Mouse (Mus musculus) CD4-positive, CD25-positive, alpha-beta regulatory T cell, adult 4 months (primary cell): ENCODE data around the gene Cers2. TPM values are rescaled to one million over a fixed set of nuclear protein-coding genes. Genes with fewer than 3 reads are reported as not detected.

Experiments used
- ATAC-seq: one replicate; pipeline ENCODE4 v1.8.0; 2017
- polyA plus RNA-seq, 2 experiments: library from polyadenylated mRNA; unstranded; fragments of 100-300 nt; shearing (Covaris generic); gene quantifications; one replicate each; pipeline ENCODE4 v1.2.1; 2017

Cers2 gene
- polyA plus RNA-seq, 2 experiments from 2014 or later: 168 to 244 TPM

GRCm38 (mm10) chr3:95290156-95290555 is 24.4 kb upstream of the Cers2 start:
- ATAC-seq: no peak

- ATAC-seq: no peak
Observed at GRCm38 (mm10) chr3:95291041-95291440, 23.6 kb upstream of the Cers2 start.

DNA sequence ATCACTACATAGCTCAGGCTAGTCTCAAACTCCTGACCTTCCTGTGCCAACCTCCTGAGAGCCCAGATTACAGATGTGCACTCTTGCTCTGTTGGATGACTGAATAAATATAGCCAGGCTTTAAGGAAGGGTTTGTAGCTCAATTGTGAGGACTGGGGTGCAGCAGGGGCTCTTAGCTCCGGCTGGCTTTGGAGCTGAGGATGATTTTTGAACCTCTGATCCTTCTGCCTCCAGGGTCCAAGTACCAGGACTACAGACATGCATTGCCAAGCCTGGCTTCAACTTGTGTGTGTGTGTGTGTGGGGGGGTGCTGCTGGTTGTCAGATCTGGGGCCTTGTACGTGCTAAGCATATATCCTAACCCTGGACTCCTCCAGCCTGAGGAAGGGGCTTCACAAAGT is 21.7 kb upstream of the Cers2 start:
- ATAC-seq: no peak

DNA sequence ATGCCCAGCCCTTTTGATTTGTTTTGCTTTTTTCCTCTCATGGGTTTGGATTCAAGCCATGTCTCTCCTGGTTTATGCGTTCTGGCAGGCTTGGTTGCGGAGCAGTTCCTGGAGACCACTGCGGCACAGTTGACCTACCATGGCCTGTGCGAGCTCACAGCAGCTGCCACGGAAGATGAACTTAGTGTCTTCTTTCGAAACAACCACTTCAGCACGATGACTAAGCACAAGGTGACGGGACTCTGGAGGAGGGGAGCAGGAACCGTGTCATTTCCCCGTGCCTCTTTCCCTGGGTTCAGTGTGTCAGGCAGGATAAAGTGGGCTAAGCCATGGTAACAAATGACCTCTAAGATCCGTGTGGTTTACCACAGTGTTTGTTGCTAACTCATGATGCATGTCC is 21.1 kb upstream of the Cers2 start:
- no peak for ATAC-seq

GRCm38 (mm10) chr3:95294316-95294715 is 20.3 kb upstream of the Cers2 start:
- ATAC-seq: no peak

DNA sequence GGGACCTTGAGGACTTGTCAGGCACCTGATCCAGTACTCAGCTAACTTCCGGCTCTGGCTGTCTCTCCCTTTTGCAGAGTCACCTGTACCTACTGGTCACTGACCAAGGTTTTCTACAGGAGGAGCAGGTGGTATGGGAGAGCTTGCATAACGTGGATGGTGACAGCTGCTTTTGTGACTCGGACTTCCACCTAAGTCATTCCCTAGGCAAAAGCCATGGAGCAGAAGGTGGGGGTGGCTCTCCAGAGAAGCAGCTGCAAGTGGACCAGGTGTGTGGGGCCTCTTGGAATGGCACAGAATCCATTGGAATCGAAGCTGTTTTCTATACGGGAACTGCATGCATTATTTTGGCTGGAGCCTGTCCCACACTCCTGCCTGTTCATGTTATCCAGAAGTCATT is 19.9 kb upstream of the Cers2 start:
- ATAC-seq: no peak

DNA sequence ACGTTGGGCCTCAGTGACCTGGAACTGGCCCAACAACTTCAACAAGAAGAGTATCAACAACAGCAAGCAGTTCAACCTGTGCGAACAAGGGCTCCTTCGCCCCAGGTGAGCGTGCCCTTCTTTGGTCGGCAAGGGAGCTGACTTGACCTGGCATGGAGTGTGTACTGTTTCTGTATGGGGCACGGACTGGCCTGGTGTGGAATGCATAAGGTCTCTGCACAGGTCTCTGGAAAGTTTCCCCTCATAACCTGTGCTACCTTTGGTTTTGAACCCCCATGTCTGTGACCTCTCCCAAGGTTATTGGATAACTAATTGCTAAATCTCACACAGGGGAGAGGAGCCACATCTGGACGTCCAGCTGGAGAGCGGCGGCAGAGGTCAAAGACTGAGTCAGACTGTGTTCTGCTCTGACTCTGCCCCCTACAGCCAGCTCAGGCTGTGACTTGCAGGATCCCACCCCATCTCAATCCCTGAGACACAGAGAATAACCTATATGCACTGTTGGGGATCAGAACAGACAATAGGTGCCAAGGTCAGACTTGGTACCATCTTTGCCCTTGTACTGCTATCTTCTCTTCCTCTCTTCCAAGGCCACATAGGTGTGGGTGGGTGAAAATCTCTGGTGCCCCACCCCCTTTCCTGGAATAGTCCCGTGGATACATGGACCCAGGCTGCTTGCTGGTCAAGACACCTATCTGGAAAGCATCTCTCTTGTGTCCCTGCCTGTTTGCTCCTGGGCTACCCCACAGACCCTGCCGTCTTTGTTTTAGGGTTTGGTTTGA is 19.1 kb upstream of the Cers2 start:
- ATAC-seq: no peak

- peak; percentile 83 for ATAC-seq
Observed at GRCm38 (mm10) chr3:95296103-95296469, 18.5 kb upstream of the Cers2 start.

DNA sequence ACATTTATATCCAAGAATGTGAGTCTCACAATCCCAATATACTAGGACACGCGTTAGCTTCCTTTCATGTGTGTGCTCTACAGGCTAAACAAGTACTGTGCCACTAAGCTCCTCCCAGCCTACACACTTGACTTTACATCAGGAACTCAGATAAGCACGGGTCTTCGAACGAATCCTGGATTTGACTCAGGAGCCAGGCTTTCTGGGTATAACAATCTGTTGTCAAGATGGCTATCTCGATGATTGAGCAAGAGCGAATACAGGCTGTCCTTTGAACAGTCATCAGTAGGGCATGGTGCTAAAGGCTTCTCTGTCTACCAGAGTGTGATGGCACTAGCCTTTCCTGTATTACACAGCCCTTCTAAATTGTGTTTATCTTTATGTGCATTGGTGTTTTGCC is 16.6 kb upstream of the Cers2 start:
- no peak for ATAC-seq

DNA sequence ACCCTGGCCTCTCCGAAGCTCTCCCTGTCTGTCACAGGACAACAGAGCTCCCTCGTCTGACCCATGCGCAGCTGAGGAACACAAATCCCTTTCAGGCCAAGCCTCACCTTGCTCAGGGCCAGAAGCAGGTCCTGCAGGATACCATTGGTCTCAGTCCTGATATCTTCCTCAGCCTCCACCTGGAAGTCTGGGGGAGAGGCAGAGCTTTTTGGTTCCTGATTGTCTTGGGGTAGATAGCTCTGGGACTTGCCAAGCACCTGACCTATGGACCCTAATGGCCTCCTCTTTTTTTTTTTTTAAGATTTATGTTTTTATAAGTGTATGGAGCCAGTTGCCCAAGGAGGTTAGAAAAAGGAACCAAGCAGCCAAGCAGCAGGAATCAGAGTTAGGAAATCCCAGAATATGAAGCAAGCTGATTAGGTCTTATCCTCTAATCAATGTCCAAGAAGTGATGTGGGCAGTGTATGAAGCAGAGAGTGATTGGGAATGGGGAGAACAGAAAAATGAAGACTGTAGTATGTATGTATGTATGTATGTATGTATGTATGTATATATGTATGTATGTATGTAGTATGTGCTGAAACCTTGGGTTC is 13.3 kb upstream of the Cers2 start:
- ATAC-seq: no peak

GRCm38 (mm10) chr3:95306244-95306643 is 8.3 kb upstream of the Cers2 start:
- no peak for ATAC-seq

GRCm38 (mm10) chr3:95307100-95307499 is 7.5 kb upstream of the Cers2 start, which contains the start of gene Anxa9:
TSS of gene Anxa9 (minus strand) at chr3:95307176.
- ATAC-seq: no peak

GRCm38 (mm10) chr3:95310496-95310895 is 4.1 kb upstream of the Cers2 start:
- ATAC-seq: no peak

- ATAC-seq: no peak
Observed at GRCm38 (mm10) chr3:95310968-95311882, 3.4 kb upstream of the Cers2 start.

GRCm38 (mm10) chr3:95312623-95313022 is 2.0 kb upstream of the Cers2 start:
- ATAC-seq: no peak

- no peak for ATAC-seq
Observed at GRCm38 (mm10) chr3:95313476-95313875, 1.1 kb upstream of the Cers2 start.

- no peak for ATAC-seq
Observed at GRCm38 (mm10) chr3:95314075-95314474, 516 bp upstream of the Cers2 start.

- ATAC-seq: peak; percentile 90
Observed at GRCm38 (mm10) chr3:95315094-95315843, 678 bp downstream of the Cers2 start.

DNA sequence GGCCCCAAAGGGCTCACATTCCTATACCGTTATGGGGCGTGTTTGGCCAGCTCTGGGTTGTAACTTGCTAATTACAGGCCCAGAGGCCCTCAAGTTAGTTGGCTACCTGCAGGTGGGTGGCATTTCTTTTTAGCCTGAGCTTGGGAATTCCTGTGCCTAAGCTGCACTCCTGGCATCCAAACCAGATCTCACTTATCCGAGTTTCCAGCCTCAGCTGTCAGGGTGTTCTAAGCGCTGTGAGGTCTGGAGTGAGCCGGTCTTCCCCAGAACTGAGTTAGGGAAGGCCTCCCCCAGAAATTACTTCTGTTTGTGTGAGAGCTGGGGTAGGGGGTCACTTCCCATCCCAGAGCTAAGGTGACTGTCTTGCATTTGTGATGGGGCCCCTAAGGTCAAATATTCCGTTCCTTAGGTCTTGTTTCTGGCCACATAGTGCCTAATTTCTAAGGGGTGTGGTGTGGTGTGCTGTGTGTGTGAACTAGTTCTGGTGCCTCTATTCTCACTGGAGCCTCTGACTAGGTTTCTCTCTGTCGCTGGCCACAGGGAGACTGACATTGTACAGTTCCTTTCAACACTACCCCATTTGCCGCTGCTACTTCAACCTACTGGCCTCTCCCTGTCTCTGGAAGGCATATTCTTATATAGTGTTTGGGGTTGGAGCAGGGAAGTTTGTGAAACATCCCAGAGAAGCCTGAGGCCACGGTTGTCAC is 1.4 kb downstream of the Cers2 start:
- ATAC-seq: no peak

- peak; percentile 32 for ATAC-seq
Observed at GRCm38 (mm10) chr3:95317414-95318080, 3.0 kb downstream of the Cers2 start.

GRCm38 (mm10) chr3:95318548-95318947 is 4.0 kb downstream of the Cers2 start:
- ATAC-seq: no peak
